Comparison of ENCODE assay signal across 14 mouse cellular contexts in genomic region chr5:139338403-139338802, GRCm38 (mm10). TPM values are rescaled to one million over a fixed set of nuclear protein-coding genes. Genes with fewer than 3 reads are reported as not detected.
DNase-seq lines count a peak whose midpoint lies in the region; ATAC-seq lines count a peak whose summit lies in the region.
"Had no signal": no experiment of that assay in that cellular context is flagged by ENCODE, and none has a peak within 500 bp of the region (broad histone marks: within the 10 kb centered on the region; RNA-seq: fewer than 3 reads in every experiment).

No protein-coding gene starts in this region.

- peaks cover 64% of the 10 kb centered on the region for H3K36me3 ChIP-seq in kidney, embryonic 14.5 days (ENCODE audit: control insufficient read depth, insufficient read depth, low read length)
- H3K36me3 ChIP-seq in heart, embryonic 15.5 days = peaks cover 45% of the 10 kb centered on the region
- H3K36me3 ChIP-seq in liver, embryonic 12.5 days = peaks cover 79% of the 10 kb centered on the region

- no peak overlapping the region for H3K9ac ChIP-seq in kidney, embryonic 14.5 days (ENCODE audit: low read depth, low read length)
- no peak overlapping the region for H3K9ac ChIP-seq in heart, embryonic 15.5 days
- no peak overlapping the region for H3K9ac ChIP-seq in liver, embryonic 12.5 days
- H3K9ac ChIP-seq: embryonic facial prominence, embryonic 15.5 days; limb, embryonic 12.5 days had no signal

- ATAC-seq in kidney, embryonic 14.5 days (ENCODE audit: low FRiP score, low TSS enrichment) = no peak
- ATAC-seq in heart, embryonic 15.5 days (replicated peaks; ENCODE audit: insufficient number of reproducible peaks, insufficient read depth, low FRiP score, low read depth) = no peak; the same call in 1 of the 2 replicates
- no peak for ATAC-seq in erythroblast, adult 5-6 weeks (replicated peaks; ENCODE audit: low FRiP score, poor library complexity, severe bottlenecking)
- no peak for ATAC-seq in liver, embryonic 12.5 days

- no peaks in the 10 kb centered on the region for H3K9me3 ChIP-seq in kidney, embryonic 14.5 days (ENCODE audit: control insufficient read depth, low read length)
- H3K9me3 ChIP-seq in heart, embryonic 15.5 days (replicated peaks) = no peaks in the 10 kb centered on the region
- no peaks in the 10 kb centered on the region for H3K9me3 ChIP-seq in liver, embryonic 12.5 days (replicated peaks)
- H3K9me3 ChIP-seq: embryonic facial prominence, embryonic 15.5 days; limb, embryonic 12.5 days had no signal

- no peak overlapping the region for H3K4me2 ChIP-seq in kidney, embryonic 14.5 days (replicated peaks; ENCODE audit: low read depth, low read length)
- H3K4me2 ChIP-seq in heart, embryonic 15.5 days = peak overlapping the region; percentile 24
- no peak overlapping the region for H3K4me2 ChIP-seq in liver, embryonic 12.5 days
- H3K4me2 ChIP-seq: embryonic facial prominence, embryonic 15.5 days; limb, embryonic 12.5 days had no signal

- 77% methylated on average over 3 of the region's 3 CpGs for WGBS in kidney, embryonic 14.5 days
- 62% methylated on average over 3 of the region's 3 CpGs for WGBS in heart, embryonic 15.5 days
- WGBS in liver, embryonic 12.5 days (ENCODE audit: insufficient replicate concordance) = 82% methylated on average over 3 of the region's 3 CpGs

- H3K4me3 ChIP-seq in kidney, embryonic 14.5 days (ENCODE audit: low read length) = no peak overlapping the region
- H3K4me3 ChIP-seq in brown adipose tissue, adult 24 weeks (ENCODE audit: insufficient read depth, low read depth, low read length) = no peak overlapping the region
- H3K4me3 ChIP-seq in heart, embryonic 15.5 days = no peak overlapping the region
- H3K4me3 ChIP-seq in liver, embryonic 12.5 days = no peak overlapping the region
- H3K4me3 ChIP-seq: embryonic facial prominence, embryonic 15.5 days; limb, embryonic 12.5 days had no signal

- H3K27me3 ChIP-seq in kidney, embryonic 14.5 days (ENCODE audit: control insufficient read depth, insufficient read depth, low read length) = no peaks in the 10 kb centered on the region
- no peaks in the 10 kb centered on the region for H3K27me3 ChIP-seq in heart, embryonic 15.5 days
- no peaks in the 10 kb centered on the region for H3K27me3 ChIP-seq in liver, embryonic 12.5 days (replicated peaks)
- H3K27me3 ChIP-seq: embryonic facial prominence, embryonic 15.5 days; limb, embryonic 12.5 days had no signal

- peak; percentile 60 for DNase-seq in kidney, adult 18-20 months
- peak; percentile 78 to 84 for DNase-seq in kidney, postnatal 25 days
- no peak for DNase-seq in urinary bladder, postnatal 25 days (ENCODE audit: low spot score)
- DNase-seq: layer of hippocampus, adult 9-11 months had no signal

- peaks cover 6% of the 10 kb centered on the region; the same call in 1 of the 2 replicates for H3K4me1 ChIP-seq in kidney, embryonic 14.5 days (ENCODE audit: control insufficient read depth, insufficient read depth, low read length)
- H3K4me1 ChIP-seq in brown adipose tissue, adult 24 weeks (ENCODE audit: control insufficient read depth, insufficient read depth, insufficient read length, low read length) = peaks cover 8% of the 10 kb centered on the region; the same call in 1 of the 2 replicates
- H3K4me1 ChIP-seq in heart, embryonic 15.5 days (replicated peaks) = peaks cover 24% of the 10 kb centered on the region
- peaks cover 9% of the 10 kb centered on the region for H3K4me1 ChIP-seq in liver, embryonic 12.5 days

- H3K27ac ChIP-seq in kidney, embryonic 14.5 days (ENCODE audit: low read depth, low read length) = no peak overlapping the region
- H3K27ac ChIP-seq in brown adipose tissue, adult 24 weeks (replicated peaks; ENCODE audit: low read depth, low read length) = 0 out of 2 replicates have a peak overlapping the region, but pooled peaks have one; percentile 53
- peak overlapping the region; percentile 82 for H3K27ac ChIP-seq in heart, embryonic 15.5 days
- H3K27ac ChIP-seq in liver, embryonic 12.5 days = no peak overlapping the region
- H3K27ac ChIP-seq: embryonic facial prominence, embryonic 15.5 days; limb, embryonic 12.5 days had no signal

RNA-seq across cellular contexts. Expression of gene Cox19, which starts 12.8 kb away (rescaled TPM):
- 105 and 119 TPM in 2 replicates for polyA plus RNA-seq in kidney, embryonic 14.5 days (2014; fragmentation: Nextera tagmentation; extraction: Ambion mirVana)
- 250 and 278 TPM in 2 replicates for polyA plus RNA-seq in brown adipose tissue, adult 24 weeks (2012; ENCODE audit: insufficient read depth, insufficient read length, missing spikeins)
- 69.7 and 77.3 TPM in 2 replicates for polyA plus RNA-seq in heart, embryonic 15.5 days (2015; fragmentation: Nextera tagmentation; extraction: Ambion mirVana)
- 4.2 and 6.5 TPM in 2 replicates for total RNA-seq in erythroblast, adult 5-6 weeks (2015; ENCODE audit: low replicate concordance)
- 7.7 and 8.8 TPM in 2 replicates for total RNA-seq in erythroblast, adult 5-6 weeks (2017; ENCODE audit: low replicate concordance)
- 72.3 and 73.8 TPM in 2 replicates for polyA plus RNA-seq in liver, embryonic 12.5 days (2016; fragmentation: Nextera tagmentation; extraction: Ambion mirVana)

RNA-seq across cellular contexts. Expression of gene Adap1, which starts 13.0 kb away (rescaled TPM):
- polyA plus RNA-seq in kidney, embryonic 14.5 days (2014; fragmentation: Nextera tagmentation; extraction: Ambion mirVana) = 0.89 and 1.2 TPM in 2 replicates
- 14.9 and 20.4 TPM in 2 replicates for polyA plus RNA-seq in brown adipose tissue, adult 24 weeks (2012; ENCODE audit: insufficient read depth, insufficient read length, missing spikeins)
- polyA plus RNA-seq in heart, embryonic 15.5 days (2015; fragmentation: Nextera tagmentation; extraction: Ambion mirVana) = 1.9 and 3.1 TPM in 2 replicates
- 8.3 and 11.9 TPM in 2 replicates for total RNA-seq in erythroblast, adult 5-6 weeks (2015; ENCODE audit: low replicate concordance)
- total RNA-seq in erythroblast, adult 5-6 weeks (2017; ENCODE audit: low replicate concordance) = 5.4 and 9.1 TPM in 2 replicates
- polyA plus RNA-seq in liver, embryonic 12.5 days (2016; fragmentation: Nextera tagmentation; extraction: Ambion mirVana) = 6.7 and 7.3 TPM in 2 replicates

RNA-seq across cellular contexts. Expression of gene Cyp2w1, which starts 14.0 kb away (rescaled TPM):
- not detected in 2 replicates for polyA plus RNA-seq in kidney, embryonic 14.5 days (2014; fragmentation: Nextera tagmentation; extraction: Ambion mirVana)
- not detected in 2 replicates for polyA plus RNA-seq in brown adipose tissue, adult 24 weeks (2012; ENCODE audit: insufficient read depth, insufficient read length, missing spikeins)
- 0.47 TPM in 1 of 2 replicates, not detected in the other for polyA plus RNA-seq in heart, embryonic 15.5 days (2015; fragmentation: Nextera tagmentation; extraction: Ambion mirVana)
- total RNA-seq in erythroblast, adult 5-6 weeks (2015; ENCODE audit: low replicate concordance) = not detected in 2 replicates
- total RNA-seq in erythroblast, adult 5-6 weeks (2017; ENCODE audit: low replicate concordance) = not detected in 2 replicates
- polyA plus RNA-seq in liver, embryonic 12.5 days (2016; fragmentation: Nextera tagmentation; extraction: Ambion mirVana) = not detected in 2 replicates
- total RNA-seq: hematopoietic stem cell, adult 5-6 weeks; midbrain, postnatal 0 days had no signal
- polyA plus RNA-seq: midbrain, postnatal 0 days; testis, adult 2 months had no signal

RNA-seq across cellular contexts. Expression of gene Gpr146, which starts 39.1 kb away (rescaled TPM):
- polyA plus RNA-seq in kidney, embryonic 14.5 days (2014; fragmentation: Nextera tagmentation; extraction: Ambion mirVana) = 2.7 and 3.1 TPM in 2 replicates
- 18.1 and 19.7 TPM in 2 replicates for polyA plus RNA-seq in brown adipose tissue, adult 24 weeks (2012; ENCODE audit: insufficient read depth, insufficient read length, missing spikeins)
- 14.0 and 14.7 TPM in 2 replicates for polyA plus RNA-seq in heart, embryonic 15.5 days (2015; fragmentation: Nextera tagmentation; extraction: Ambion mirVana)
- 27.3 and 37.2 TPM in 2 replicates for total RNA-seq in erythroblast, adult 5-6 weeks (2015; ENCODE audit: low replicate concordance)
- total RNA-seq in erythroblast, adult 5-6 weeks (2017; ENCODE audit: low replicate concordance) = 49.4 and 58.3 TPM in 2 replicates
- polyA plus RNA-seq in liver, embryonic 12.5 days (2016; fragmentation: Nextera tagmentation; extraction: Ambion mirVana) = 18.3 and 19.3 TPM in 2 replicates

Comparison
In these comparisons a context has a peak if more than half of its experiments do, and no peak if none do; other contexts are left out.
1. H3K27ac ChIP-seq: peak in brown adipose tissue, adult 24 weeks (single experiment) and heart, embryonic 15.5 days (single experiment); none in kidney, embryonic 14.5 days (single experiment) and liver, embryonic 12.5 days (single experiment).